Mouse (Mus musculus) gastrocnemius, postnatal 10 days (tissue): ENCODE measurements around the gene Npw. TPM values are rescaled to one million over a fixed set of nuclear protein-coding genes. Genes with fewer than 3 reads are reported as not detected.
A peak's percentile ranks its signal among the peaks of the same experiment; 100 is the strongest.

ENCODE experiments used
- DNase-seq: peaks from one replicate; pipeline ENCODE4 v3.0.0; 2021; ENCODE audit warnings: mixed read lengths
- long read RNA-seq, 2 experiments: library from polyadenylated mRNA; stranded (forward); transcript quantifications; one replicate each; pipeline ENCODE4 v2.0.0; 2021
- total RNA-seq, 2 experiments: library from RNA; stranded (reverse); gene quantifications; 2 replicates each; pipeline ENCODE4 v1.2.3; 2021

Npw gene
- total RNA-seq, result not detected
- long read RNA-seq, experiment 1, result 0 reads
- long read RNA-seq, experiment 2, result 0 reads

- no peak for DNase-seq
These were observed at the start of gene Npw for GRCm38 (mm10) chr17:24658017-24658758. TSS of gene Npw (minus strand) at chr17:24658457.

GRCm38 (mm10) chr17:24707801-24708425 is 49.7 kb upstream of the Npw start:
- no peak for DNase-seq

- DNase-seq, result peak; percentile 93
These were observed 48.9 kb upstream of the Npw start, which contains the start of gene Tbl3 for GRCm38 (mm10) chr17:24706982-24707800. TSS of gene Tbl3 (minus strand) at chr17:24707660.

GRCm38 (mm10) chr17:24705821-24706220 is 47.6 kb upstream of the Npw start:
- DNase-seq, result no peak

GRCm38 (mm10) chr17:24701251-24701650 is 43.0 kb upstream of the Npw start:
- DNase-seq, result no peak

GRCm38 (mm10) chr17:24699473-24699872 is 41.2 kb upstream of the Npw start:
- DNase-seq, result no peak

GRCm38 (mm10) chr17:24698715-24699114 is 40.5 kb upstream of the Npw start:
- no peak for DNase-seq

- DNase-seq, result no peak
These were observed 39.7 kb upstream of the Npw start for GRCm38 (mm10) chr17:24697985-24698384.

GRCm38 (mm10) chr17:24696011-24696697 is 37.9 kb upstream of the Npw start, which contains the start of the genes Gfer and Noxo1:
TSS of gene Gfer (minus strand) at chr17:24696156.
TSS of gene Noxo1 (plus strand) at chr17:24696234.
- DNase-seq, result peak; percentile 93

GRCm38 (mm10) chr17:24695326-24696010 is 37.2 kb upstream of the Npw start:
- no peak for DNase-seq

- no peak for DNase-seq
These were observed 34.1 kb upstream of the Npw start for GRCm38 (mm10) chr17:24692385-24692784.

GRCm38 (mm10) chr17:24689251-24690081 is 31.2 kb upstream of the Npw start, which contains the start of gene Syngr3:
TSS of gene Syngr3 (minus strand) at chr17:24689955.
- peak; percentile 14 for DNase-seq

- DNase-seq, result no peak
These were observed 29.3 kb upstream of the Npw start for GRCm38 (mm10) chr17:24687599-24687998.

GRCm38 (mm10) chr17:24687146-24687595 is 28.9 kb upstream of the Npw start:
- DNase-seq, result peak; percentile 39

- DNase-seq, result peak; percentile 37
These were observed 28.3 kb upstream of the Npw start for GRCm38 (mm10) chr17:24686514-24686913.

GRCm38 (mm10) chr17:24677500-24678080 is 19.3 kb upstream of the Npw start:
- no peak for DNase-seq

GRCm38 (mm10) chr17:24676877-24677276 is 18.6 kb upstream of the Npw start:
- DNase-seq, result no peak

GRCm38 (mm10) chr17:24676187-24676586 is 17.9 kb upstream of the Npw start:
- peak; percentile 74 for DNase-seq

- DNase-seq, result no peak
These were observed 16.0 kb upstream of the Npw start for GRCm38 (mm10) chr17:24674277-24674676.

- DNase-seq, result no peak
These were observed 13.9 kb upstream of the Npw start for GRCm38 (mm10) chr17:24672141-24672540.
